Mouse (Mus musculus) urinary bladder, adult 18-20 months (tissue): ENCODE measurements at regions not wholly inside any gene's neighbourhood (a gene's known extent, or its start where the extent isn't known, plus 50 kb on each side); places are given as distances from the start of the nearest gene placed in this dataset.

Source experiments
- DNase-seq, 2 experiments: peaks; one replicate each; pipeline ENCODE4 v3.0.0; 2022; ENCODE audit warnings: low spot score in 2 of 2, mixed read lengths in 2 of 2

DNA sequence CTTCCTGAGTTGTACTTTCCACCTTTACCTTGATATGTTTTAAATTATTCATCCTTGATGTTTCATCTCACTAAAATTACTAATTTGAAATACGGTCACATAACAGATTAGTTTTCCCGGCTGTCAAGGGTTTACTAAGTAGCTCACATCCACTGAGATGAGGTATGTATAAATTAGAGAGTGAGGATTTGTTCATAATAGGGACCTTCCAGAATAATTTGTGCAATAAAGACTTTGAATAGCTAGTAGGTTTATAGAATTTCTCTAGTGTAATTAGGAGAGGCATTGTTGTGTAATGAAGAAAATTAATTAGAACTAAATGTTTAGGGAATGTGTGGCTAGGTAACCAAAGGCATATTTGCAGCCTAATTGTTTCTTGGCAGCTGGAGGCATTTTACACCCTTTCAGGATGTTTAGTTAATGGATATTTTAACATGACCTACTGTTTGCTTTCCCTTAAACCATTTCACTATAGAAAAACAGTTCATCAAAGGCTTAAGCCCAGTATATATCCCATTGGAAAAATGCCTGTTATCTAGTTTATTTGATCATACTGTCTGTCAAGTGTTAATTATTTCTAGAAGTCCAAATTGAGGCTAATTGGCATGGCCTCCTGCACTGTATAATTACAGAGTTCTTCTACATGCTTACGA is 70.8 kb downstream of the Mat2b start:
- no peak for DNase-seq

DNA sequence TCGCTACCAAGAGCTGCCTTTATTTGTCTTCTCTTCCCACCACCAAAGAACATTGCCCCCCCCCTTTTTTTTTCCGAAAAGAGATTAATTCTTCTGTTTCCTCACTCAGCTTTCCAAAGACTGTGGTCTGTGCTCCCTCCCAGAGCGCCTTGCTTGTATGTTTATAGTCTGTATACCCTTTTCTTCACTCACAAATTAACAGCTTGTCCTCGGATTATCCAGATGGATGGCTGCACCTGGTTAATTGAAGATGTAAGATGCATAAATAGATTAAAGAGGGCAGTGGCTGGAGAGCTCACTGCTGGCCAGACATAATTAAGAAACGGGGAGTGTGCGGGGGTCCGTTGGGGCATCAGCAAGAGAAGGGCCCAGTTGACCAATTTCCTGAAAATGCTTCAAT is 75.0 kb downstream of the Mat2b start:
- DNase-seq, result no peak

- DNase-seq, result no peak
These were observed 92.0 kb downstream of the Mat2b start for GRCm38 (mm10) chr11:40603008-40603407.

GRCm38 (mm10) chr11:40601572-40601909 is 93.5 kb downstream of the Mat2b start:
- no peak for DNase-seq

GRCm38 (mm10) chr11:40600773-40601571 is 94.0 kb downstream of the Mat2b start:
- DNase-seq, result no peak

- DNase-seq, result peak in 1 of 2 experiments; percentile 6
These were observed 94.8 kb downstream of the Mat2b start for GRCm38 (mm10) chr11:40599956-40600772.

DNA sequence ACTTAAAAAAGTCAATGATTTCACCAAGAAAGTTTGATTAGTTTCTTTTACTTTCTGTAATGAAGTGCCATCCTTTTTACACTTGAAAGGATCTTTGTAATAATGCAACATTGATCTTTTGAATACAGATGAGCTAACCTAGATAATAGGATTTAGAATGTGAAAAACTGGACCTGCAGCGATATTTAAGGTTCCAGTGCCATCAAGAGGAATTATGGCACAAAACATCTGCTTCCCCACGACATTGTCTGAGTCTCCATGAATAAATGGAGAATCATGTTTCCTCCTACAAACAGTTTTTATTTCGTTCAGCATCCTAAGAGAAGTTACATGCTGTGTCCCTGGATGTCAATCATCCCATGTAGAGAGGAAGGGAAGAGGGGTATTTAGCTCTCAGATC is 98.7 kb downstream of the Mat2b start:
- no peak for DNase-seq

DNA sequence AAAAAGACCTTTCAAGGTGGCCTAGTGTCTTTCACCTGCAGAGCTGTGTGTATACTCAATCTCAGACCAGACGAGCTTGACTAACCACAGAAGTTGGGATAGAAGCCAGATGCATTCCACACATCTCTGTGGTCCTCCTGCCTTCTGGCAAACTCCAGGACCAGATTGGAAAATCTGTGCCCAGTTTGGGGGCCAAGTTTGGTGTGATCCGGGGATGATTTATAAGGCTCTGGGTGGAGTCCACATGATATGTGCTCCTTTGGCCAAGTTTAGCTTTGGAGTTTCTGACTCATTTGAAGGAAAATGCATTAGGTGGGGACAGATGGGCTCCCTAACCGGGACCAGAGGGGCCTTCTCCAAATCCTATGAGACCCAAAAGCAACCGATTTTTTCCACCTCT is 102.9 kb downstream of the Mat2b start:
- no peak for DNase-seq

- no peak for DNase-seq
These were observed 121.3 kb downstream of the Mat2b start for GRCm38 (mm10) chr11:40573758-40574139.

GRCm38 (mm10) chr11:40572953-40573757 is 121.8 kb downstream of the Mat2b start:
- DNase-seq, result no peak

GRCm38 (mm10) chr11:40562866-40563265 is 132.1 kb downstream of the Mat2b start:
- no peak for DNase-seq

- no peak for DNase-seq
These were observed 133.0 kb downstream of the Mat2b start for GRCm38 (mm10) chr11:40561983-40562382.

DNA sequence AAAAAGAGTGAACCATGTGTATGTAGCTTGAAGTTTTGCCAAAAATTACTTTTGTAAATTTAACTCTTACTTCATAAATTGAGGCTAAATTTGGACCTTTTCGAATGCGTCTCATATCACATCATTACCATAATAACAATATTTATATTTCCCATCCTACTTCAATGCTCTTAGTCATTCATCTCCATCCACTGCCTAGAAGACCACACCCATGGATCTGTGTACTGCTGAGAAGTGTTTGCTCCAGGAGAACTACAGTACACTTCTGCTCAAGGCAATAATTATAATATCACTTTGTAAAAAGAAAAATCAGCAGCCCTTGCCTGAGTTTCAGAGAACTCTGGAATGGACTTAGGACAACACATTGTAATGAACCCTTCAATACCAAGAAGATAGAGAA is 133.6 kb downstream of the Mat2b start:
- no peak for DNase-seq

GRCm38 (mm10) chr11:40558486-40558885 is 136.5 kb downstream of the Mat2b start:
- DNase-seq, result no peak

GRCm38 (mm10) chr11:40554867-40555794 is 139.9 kb downstream of the Mat2b start:
- no peak for DNase-seq

DNA sequence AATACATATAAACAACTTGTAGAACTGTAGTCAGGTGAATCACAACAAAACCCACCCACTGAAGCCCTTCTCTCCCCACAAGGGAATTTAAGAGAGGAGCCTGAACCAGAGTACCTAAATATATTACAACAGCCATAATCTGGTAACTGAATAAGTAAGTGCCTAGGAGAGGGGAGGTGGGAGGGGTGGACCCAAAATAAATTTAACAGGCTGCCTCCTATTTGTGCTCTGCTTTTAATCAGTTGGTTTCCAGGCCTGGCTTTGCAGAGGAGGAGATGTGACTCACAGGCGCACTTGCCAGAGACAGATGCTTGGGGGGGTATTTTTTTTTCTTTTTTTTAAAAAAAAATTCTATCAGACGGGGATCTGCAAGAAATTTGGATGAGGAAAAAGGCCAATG is 142.9 kb downstream of the Mat2b start:
- no peak for DNase-seq

- DNase-seq, result no peak
These were observed 148.4 kb downstream of the Mat2b start for GRCm38 (mm10) chr11:40546596-40546995.

GRCm38 (mm10) chr11:40545537-40545936 is 149.5 kb downstream of the Mat2b start:
- DNase-seq, result no peak

DNA sequence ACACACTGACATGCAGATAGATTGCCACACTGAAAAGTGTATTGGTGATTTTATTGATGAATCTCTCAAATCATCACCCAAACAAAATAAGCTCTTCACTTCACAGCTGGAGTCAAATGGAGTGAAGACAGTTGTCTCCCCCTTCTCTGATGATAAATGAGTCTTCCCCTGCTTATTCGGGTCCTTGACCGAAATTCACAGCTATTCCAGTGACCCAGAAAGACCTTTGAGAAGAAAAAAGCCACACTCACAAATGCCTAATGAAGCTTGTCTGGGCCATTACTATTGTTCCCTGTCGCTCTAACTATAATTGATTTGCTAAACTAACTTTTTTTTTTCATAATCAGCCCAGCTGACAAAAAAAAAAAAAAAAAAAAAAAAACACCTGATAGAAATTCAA is 154.8 kb downstream of the Mat2b start:
- DNase-seq, result no peak

GRCm38 (mm10) chr11:40539776-40540175 is 155.2 kb downstream of the Mat2b start:
- DNase-seq, result no peak
